Mouse (Mus musculus): Measurements from ENCODE around the gene Efl1. TPM values are rescaled to one million over a fixed set of nuclear protein-coding genes. Genes with fewer than 3 reads are reported as not detected.

Efl1 gene
- total and polyA plus RNA-seq, 2 experiments from 2014 or later, result 14.1 to 20.6 TPM

GRCm38 (mm10) chr7:82822528-82822927 lies 174.1 kb downstream of the Efl1 start:
- TF ChIP-seq CTCF (IDR thresholded peaks at IDR 0.05; ENCODE audit: low read depth), result no peak
- WGBS, result 38% methylated on average over 1 of the region's 1 CpGs

More at GRCm38 (mm10) chr7:82822528-82822927, 174.1 kb downstream of the Efl1 start:
- no peaks in the 10 kb centered on the region for H3K9me3 ChIP-seq (ENCODE audit: low read length)
- no peak overlapping the region for H3K27ac ChIP-seq
- no peak overlapping the region for H3K4me3 ChIP-seq (ENCODE audit: low read length)
- no peak overlapping the region for H3K4me2 ChIP-seq (ENCODE audit: low read depth, low read length)
- no peaks in the 10 kb centered on the region for H3K4me1 ChIP-seq (ENCODE audit: insufficient read depth, low read length)
- H3K27me3 ChIP-seq (ENCODE audit: insufficient read depth, low read length), result no peaks in the 10 kb centered on the region
- ATAC-seq (no peak), DNase-seq (ENCODE audit: low spot score) (no peak)
- no peak overlapping the region for H3K9ac ChIP-seq (replicated peaks; ENCODE audit: low read length)
- no peaks in the 10 kb centered on the region for H3K36me3 ChIP-seq (ENCODE audit: insufficient read depth, low read length)

Other genes with a start within 250 kb of the Efl1 start
- 19.7 and 21.6 TPM in 2 replicates for gene Saxo2, start 86 bp upstream of the Efl1 start, total RNA-seq (2014; rRNA removed)
- gene Saxo2, start 86 bp upstream of the Efl1 start, polyA plus RNA-seq (2015; fragmentation: Nextera tagmentation; extraction: Ambion mirVana), result 37.2 and 44.8 TPM in 2 replicates
- gene Mex3b, start 218.7 kb downstream of the Efl1 start, total RNA-seq (2014; rRNA removed), result 91.3 and 92.0 TPM in 2 replicates
- gene Mex3b, start 218.7 kb downstream of the Efl1 start, polyA plus RNA-seq (2015; fragmentation: Nextera tagmentation; extraction: Ambion mirVana), result 14.1 and 15.8 TPM in 2 replicates

All from hindbrain, postnatal 0 days (tissue).